Mouse (Mus musculus) heart, adult 2 months (tissue): ENCODE measurements around the gene Snd1.

Experiments used
- CTCF ChIP-seq: fragments of 200-600 bp; IDR thresholded peaks from 2 replicates; pipeline ENCODE4 v1.8.1; 2022; ENCODE audit warnings: antibody characterized with exemption, mild to moderate bottlenecking, moderate library complexity
- EP300 ChIP-seq: fragments of 200-500 bp; IDR thresholded peaks from 2 replicates; pipeline ENCODE4 v1.6.1; 2011; ENCODE audit warnings: low read depth, low read length, control low read depth; ENCODE audit not compliant: insufficient read depth
- POLR2A ChIP-seq: fragments of 200-500 bp; IDR thresholded peaks from 2 replicates; pipeline ENCODE4 v1.6.1; 2011; ENCODE audit warnings: mild to moderate bottlenecking, low read depth, low read length, control low read depth; ENCODE audit not compliant: insufficient read depth

DNA sequence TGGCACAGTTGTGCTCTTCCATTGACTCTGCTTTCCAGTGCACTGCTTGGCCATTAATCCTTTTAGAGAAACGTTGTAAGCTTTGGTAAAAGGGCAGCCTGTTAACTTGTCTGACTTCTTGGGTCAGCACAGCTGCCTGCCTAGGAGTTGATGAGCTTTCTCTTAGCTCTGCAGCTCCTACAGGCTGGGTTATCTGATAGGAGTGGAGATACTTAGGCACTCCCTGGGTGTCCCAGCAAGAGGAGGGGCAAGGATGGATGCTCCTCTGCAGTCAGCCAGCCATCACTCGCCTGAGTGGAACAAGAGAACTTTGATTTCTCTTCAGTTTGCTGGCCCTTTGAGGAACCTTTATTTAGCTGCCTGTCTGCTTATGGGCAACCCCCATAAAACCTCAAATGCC is 235.1 kb downstream of the Snd1 start:
- TF ChIP-seq CTCF (no peak), EP300 (no peak), POLR2A (no peak)
